Mouse (Mus musculus): Measurements from ENCODE around the gene Pih1d1.
A peak's percentile ranks its signal among the peaks of the same experiment; 100 is the strongest.

Pih1d1 gene

DNA sequence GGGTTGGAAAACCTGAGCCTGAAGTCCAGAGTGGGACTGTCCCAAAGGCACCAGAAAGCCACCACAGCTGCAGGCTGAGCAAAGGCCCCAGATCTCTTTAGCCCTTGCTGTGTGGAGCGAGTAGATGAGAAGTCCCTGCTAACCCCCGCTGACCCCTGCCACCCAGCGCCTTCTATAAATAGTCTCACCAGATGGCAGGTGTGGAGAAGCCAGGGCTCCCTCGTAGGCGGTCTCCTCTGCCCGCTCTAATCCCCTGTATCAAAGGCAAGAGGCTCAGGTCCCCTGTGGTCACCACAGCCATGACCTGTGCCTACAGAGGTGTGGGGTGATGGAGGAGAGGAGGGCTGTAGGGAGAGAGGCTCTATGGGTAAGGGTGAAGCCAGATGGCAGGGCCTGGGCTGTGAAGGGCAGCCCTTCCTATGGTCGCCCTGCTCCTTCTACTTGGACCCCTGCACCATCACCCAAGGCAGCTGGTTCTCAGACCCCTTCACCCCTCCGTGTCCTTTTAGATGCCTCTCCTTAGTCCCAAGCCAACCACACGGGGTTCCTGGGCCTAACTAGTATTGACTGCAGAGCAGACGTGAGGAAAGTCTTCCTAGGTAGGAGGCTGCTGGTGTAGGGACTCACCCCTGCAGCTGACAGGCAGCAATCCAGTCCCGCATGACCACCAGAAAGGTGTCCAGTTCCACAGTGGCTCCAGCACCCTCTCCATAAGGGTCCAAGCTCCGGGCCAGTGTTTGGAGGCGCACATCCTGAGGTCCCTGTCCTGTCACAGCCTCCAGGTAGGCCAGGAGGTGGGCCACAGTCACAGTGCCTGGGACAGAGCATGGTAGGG lies 41.5 kb downstream of the Pih1d1 start:
- DNase-seq, result no peak

DNA sequence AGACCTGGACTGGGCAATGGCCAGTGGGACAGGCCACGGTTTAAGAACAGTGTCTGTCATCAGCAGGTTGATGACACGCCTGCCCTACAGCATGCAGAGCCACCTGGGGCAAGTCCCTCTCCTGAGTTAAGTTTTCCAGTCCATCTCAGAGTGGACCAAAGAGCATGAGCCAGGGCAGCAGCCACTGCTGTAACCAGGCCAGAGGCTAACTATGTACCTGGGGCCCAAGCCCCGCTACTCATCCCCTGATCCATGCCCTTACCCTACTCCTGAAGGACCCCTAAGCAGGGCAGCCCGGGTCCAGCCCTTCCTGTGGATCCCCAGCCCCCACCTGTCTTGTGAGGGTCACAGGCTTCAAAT lies 42.1 kb downstream of the Pih1d1 start:
- DNase-seq, result no peak

DNA sequence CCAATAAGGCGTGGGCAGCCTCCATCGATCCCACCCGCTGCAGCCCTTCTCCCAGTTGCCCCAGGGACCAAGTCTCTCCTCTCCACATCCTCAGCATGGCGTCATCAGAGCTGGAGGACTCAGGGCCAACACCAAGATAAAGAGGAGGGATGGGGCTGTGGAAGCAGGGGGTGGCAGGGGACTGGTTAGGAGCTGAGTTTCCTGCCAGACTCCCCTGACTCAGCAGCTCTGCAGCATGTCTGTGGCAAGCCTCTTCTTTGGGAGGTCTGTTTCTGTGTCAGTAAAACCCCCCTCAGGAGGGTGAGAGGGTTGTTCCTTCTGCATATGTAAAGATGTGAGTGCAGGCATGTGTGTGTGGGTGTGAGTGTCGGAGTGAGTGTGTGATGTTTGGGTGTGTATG lies 42.9 kb downstream of the Pih1d1 start:
- no peak for DNase-seq

DNA sequence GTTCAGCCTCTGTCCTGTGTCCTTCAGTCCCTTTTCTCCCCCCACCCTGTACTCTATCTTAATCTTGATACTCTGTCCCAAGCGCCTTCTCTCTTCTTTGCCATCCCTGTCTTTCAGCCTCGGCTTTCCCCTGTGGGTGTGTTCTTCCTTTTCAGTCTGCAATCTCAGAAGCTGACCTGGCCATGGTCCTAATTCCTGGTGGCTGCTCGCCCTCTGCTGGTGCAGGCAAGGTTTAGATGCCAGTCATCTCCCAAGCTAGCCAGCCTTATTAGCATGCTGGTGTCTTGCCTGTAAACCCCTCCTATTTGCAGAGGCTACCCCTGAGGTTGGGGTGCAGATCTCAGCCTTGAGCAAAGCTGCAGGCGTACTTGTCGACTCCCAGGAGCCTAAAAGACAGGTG lies 44.3 kb downstream of the Pih1d1 start:
- peak; percentile 77 to 80 for DNase-seq

DNA sequence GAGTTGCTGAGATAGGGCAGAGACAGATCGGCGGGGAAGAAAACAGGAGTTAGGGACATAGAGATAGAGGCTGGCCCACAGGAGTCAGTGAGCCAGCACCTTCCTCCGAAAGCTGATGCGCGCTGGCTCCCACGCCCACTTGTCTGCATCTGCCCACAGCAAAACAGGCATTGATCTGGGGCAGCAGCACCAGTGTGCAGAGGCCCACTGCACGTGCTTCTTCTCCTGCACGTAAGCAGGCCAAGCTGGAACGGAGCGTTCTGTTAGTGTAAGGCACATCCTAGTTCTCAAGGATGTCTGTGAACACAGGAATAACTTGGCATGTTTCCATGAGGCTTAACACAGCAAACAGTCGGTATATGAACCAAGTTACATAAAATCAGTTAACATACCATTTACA lies 44.9 kb downstream of the Pih1d1 start:
- no peak for DNase-seq

DNA sequence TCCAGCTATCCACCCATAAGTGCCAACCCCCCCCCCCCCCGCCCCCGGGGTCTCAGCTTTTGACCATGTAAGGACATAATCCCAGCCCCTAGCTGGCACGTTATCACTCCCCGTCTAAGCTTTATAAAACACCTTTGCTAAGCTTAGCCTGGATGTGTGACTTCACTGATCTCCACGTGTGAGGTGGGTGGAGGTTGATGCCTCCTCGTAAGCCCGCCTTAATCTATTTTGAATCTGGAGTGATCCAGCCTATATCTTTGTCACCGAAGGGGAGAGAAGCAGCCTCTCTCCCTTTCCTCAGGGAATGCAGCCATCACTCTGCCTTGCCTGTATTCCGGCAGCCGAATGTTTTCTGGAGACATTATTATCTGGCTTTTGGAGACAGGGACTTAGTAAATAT lies 48.6 kb downstream of the Pih1d1 start:
- DNase-seq, result no peak

DNA sequence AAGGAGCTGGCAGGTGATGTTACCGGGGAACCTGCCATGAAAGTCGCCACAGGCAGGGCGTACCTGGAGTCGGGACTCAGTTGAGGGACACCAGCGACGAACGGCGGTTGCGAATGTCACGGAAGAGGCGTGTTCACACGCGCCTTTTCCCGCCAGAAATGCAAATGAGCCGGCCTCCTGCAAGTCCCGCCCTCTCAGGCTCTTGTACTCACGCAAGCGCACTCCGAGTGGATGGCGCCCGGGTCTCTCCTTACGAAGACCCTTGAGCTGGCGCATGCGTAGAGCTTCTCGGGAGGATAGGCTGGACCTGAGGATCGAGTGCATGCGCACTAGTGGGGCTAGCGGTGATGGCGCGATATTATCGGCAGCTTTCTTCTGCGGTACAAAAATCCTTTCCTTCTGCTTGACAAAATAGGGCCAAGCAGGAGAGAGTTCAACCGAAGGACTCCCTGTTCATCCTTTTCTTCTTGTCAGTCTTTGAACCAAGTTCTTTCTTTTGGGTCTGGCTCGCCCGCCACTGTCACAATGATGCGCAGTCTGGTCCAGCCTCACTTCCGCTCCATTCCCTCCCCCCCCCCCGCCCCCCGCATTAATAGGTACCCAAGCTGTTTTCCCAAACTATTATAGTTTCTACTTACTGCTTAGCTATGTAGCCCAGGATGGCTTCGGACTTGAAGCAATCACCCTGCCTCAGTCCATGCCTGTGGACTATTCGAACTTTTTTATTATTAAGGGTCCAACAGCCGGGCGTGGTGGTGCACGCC lies 50.5 kb downstream of the Pih1d1 start, which contains the start of gene Ccdc155:
Gene Ccdc155 (minus strand): TSS at position 513 of the 764 bp plus-strand sequence.
- DNase-seq, result peak; percentile 94 to 95

DNA sequence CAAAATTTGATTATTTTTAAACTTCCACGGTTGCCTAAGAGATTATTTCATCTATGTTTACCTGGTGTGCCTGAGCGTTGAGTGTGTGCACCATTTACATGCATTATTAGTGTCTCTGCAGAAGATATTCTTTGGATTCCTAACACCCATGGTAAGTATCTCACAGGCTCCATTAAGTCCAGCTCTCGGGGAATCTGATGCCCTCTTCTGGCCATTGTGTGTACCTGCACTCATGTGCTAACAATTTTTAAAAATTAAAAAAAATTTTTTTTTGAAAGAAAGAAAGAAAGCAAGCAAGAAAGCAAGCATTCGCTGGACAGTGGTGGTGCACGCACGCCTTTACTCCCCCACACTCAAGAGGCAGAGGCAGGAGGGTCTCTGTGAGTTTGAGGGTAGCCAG lies 54.2 kb downstream of the Pih1d1 start:
- DNase-seq, result no peak

Data from lung, postnatal 4 days (tissue).